ENCODE assay signal across 7 mouse cellular contexts in the genomic region with DNA sequence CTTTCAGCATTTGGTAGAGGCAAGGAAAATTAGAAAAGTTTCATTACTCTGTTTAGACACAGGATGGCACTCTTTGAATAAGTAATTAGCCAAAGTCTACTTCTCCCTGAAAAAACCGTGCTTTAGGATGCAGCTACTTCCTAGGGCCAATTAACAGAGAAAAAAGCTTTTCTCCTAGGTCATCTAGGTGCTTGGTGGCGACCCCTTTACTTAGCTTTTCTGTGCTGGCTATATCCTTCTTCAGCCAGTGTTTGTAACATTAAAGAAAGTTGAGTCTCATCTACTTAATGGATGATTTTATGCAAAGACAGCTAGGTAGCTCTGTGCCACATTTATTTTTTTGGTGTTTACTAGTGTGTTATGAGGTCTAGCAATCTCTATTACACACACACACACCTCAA. TPM values are rescaled to one million over a fixed set of nuclear protein-coding genes. Genes with fewer than 3 reads are reported as not detected.
DNase-seq lines count a peak whose midpoint lies in the region; ATAC-seq lines count a peak whose summit lies in the region.

No protein-coding gene starts in this region.

- peaks cover 12% of the 10 kb centered on the region; the same call in 1 of the 2 replicates for H3K4me1 ChIP-seq in neural tube, embryonic 12.5 days

- no peak overlapping the region for H3K27ac ChIP-seq in neural tube, embryonic 12.5 days

- DNase-seq in neural tube, embryonic 10.5 days (ENCODE audit: extremely low spot score, low spot score) = no peak
- peak; percentile 22 for DNase-seq in c-Kit-positive CD71-negative TER-119-negative erythroid progenitor cells, embryonic 14.5 days (ENCODE audit: low read depth)
- peak; percentile 5 for DNase-seq in gonadal fat pad, adult 2 months (ENCODE audit: low read depth)
- DNase-seq in kidney, adult 9 months = peak; percentile 64
- peak; percentile 6 for DNase-seq in lung, postnatal 14 days
- peak; percentile 69 for DNase-seq in thymus, postnatal 0 days (ENCODE audit: low spot score)

- H3K9me3 ChIP-seq in neural tube, embryonic 12.5 days = no peaks in the 10 kb centered on the region

- no peak overlapping the region for H3K4me3 ChIP-seq in neural tube, embryonic 12.5 days

- no peak for ATAC-seq in neural tube, embryonic 12.5 days (ENCODE audit: low FRiP score, low read depth)

- H3K27me3 ChIP-seq in neural tube, embryonic 12.5 days (replicated peaks) = no peaks in the 10 kb centered on the region

- peak overlapping the region; percentile 70; the same call in 1 of the 2 replicates for H3K4me2 ChIP-seq in neural tube, embryonic 12.5 days (replicated peaks)

- H3K36me3 ChIP-seq in neural tube, embryonic 12.5 days = no peaks in the 10 kb centered on the region

- no peak overlapping the region for H3K9ac ChIP-seq in neural tube, embryonic 12.5 days

- WGBS in neural tube, embryonic 12.5 days = 3% methylated on average over 2 of the region's 2 CpGs

RNA-seq across cellular contexts. Expression of gene Adamts6, which starts 2.6 kb away (rescaled TPM):
- polyA plus RNA-seq in neural tube, embryonic 12.5 days (2016; fragmentation: Nextera tagmentation; extraction: Ambion mirVana) = 2.1 TPM in 2 replicates
- polyA plus RNA-seq in gonadal fat pad, adult 2 months (2012; rRNA removed) = 2.3 and 2.6 TPM in 2 replicates
- 1.8 and 2.1 TPM in 2 replicates for polyA plus RNA-seq in thymus, postnatal 0 days (2015; fragmentation: Nextera tagmentation; extraction: Ambion mirVana)

RNA-seq across cellular contexts. Expression of gene Ppwd1, which starts 56.4 kb away (rescaled TPM):
- 11.7 and 12.3 TPM in 2 replicates for polyA plus RNA-seq in neural tube, embryonic 12.5 days (2016; fragmentation: Nextera tagmentation; extraction: Ambion mirVana)
- 2.0 and 2.7 TPM in 2 replicates for polyA plus RNA-seq in gonadal fat pad, adult 2 months (2012; rRNA removed)
- polyA plus RNA-seq in thymus, postnatal 0 days (2015; fragmentation: Nextera tagmentation; extraction: Ambion mirVana) = 16.7 and 17.1 TPM in 2 replicates

RNA-seq across cellular contexts. Expression of gene Cenpk, which starts 56.6 kb away (rescaled TPM):
- polyA plus RNA-seq in neural tube, embryonic 12.5 days (2016; fragmentation: Nextera tagmentation; extraction: Ambion mirVana) = 39.1 and 41.5 TPM in 2 replicates
- polyA plus RNA-seq in gonadal fat pad, adult 2 months (2012; rRNA removed) = 0.14 and 0.27 TPM in 2 replicates
- 68.6 and 72.9 TPM in 2 replicates for polyA plus RNA-seq in thymus, postnatal 0 days (2015; fragmentation: Nextera tagmentation; extraction: Ambion mirVana)

Comparison
In these comparisons a context has a peak if more than half of its experiments do, and no peak if none do; other contexts are left out.
1. RNA of gene Cenpk, which starts 56.6 kb away (polyA plus RNA-seq): 68.6 to 72.9 TPM in thymus, postnatal 0 days and 39.1 to 41.5 TPM in neural tube, embryonic 12.5 days; 0.14 to 0.27 TPM in gonadal fat pad, adult 2 months; every median in the first group is over 10 times any median in the second.